Mouse (Mus musculus) C2C12 (cell line): ENCODE measurements around the gene Sebox.

Source experiments
- CEBPB ChIP-seq: IDR thresholded peaks from one replicate; pipeline ENCODE4 v1.6.1; 2011; ENCODE audit warnings: low read depth, mild to moderate bottlenecking, control low read depth, moderate library complexity
- CTCF ChIP-seq: IDR thresholded peaks from one replicate; pipeline ENCODE4 v1.5.1; 2011; ENCODE audit not compliant: control insufficient read depth, insufficient read depth, insufficient read length
- FOSL1 ChIP-seq: IDR thresholded peaks from one replicate; pipeline ENCODE4 v1.8.0; 2011; ENCODE audit warnings: mild to moderate bottlenecking, low read length; ENCODE audit not compliant: poor library complexity, insufficient read depth, severe bottlenecking
- MAX ChIP-seq: IDR thresholded peaks from one replicate; pipeline ENCODE4 v1.6.1; 2011; ENCODE audit warnings: mild to moderate bottlenecking, control low read depth
- MYOD1 ChIP-seq: IDR thresholded peaks from one replicate; pipeline ENCODE4 v1.6.1; 2011; ENCODE audit warnings: low read depth; ENCODE audit not compliant: control insufficient read depth, insufficient read length
- MYOG ChIP-seq: IDR thresholded peaks from one replicate; pipeline ENCODE4 v1.6.1; 2011; ENCODE audit not compliant: control insufficient read depth, insufficient read length; ENCODE audit errors: extremely low read depth
- USF1 ChIP-seq: IDR thresholded peaks from one replicate; pipeline ENCODE4 v1.6.1; 2011; ENCODE audit warnings: low read depth, mild to moderate bottlenecking, control low read depth, moderate library complexity

DNA sequence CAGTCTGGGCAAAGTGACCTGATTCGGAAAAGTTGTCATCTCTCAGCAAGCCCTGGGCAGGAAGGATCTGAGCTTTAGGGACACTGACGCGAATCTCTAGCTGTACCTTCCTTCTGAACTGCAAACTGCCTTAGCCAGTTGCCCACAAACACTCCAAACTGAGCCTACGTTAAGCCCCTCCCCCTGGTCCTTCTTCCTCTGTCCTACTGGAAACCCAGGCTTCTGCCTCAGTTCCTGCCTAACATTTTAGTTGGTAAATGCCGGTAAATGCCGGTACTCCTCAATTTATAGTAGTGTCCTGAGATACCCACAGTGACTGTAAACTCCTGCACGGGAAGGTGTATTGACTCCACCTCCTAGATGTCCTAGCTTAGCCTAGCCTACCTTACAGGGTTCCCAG lies 19.6 kb upstream of the Sebox start:
- TF ChIP-seq MAX (no peak), MYOD1 (no peak), CTCF (no peak), FOSL1 (no peak), USF1 (no peak), MYOG (no peak), CEBPB (no peak)
